Mouse (Mus musculus) forebrain, embryonic 11.5 days (tissue): ENCODE measurements at regions not wholly inside any gene's neighbourhood (a gene's known extent, or its start where the extent isn't known, plus 50 kb on each side); places are given as distances from the start of the nearest gene placed in this dataset.
A peak's percentile ranks its signal among the peaks of the same experiment; 100 is the strongest.

Source experiments
- ATAC-seq: fragments of 200-750 bp; cut with Nextera tagmentation; replicated peaks from 2 replicates; pipeline ENCODE4 v1.8.0; 2017; ENCODE audit warnings: moderate TSS enrichment; ENCODE audit not compliant: low FRiP score
- DNase-seq: peaks from one replicate; pipeline ENCODE4 v3.0.0-alpha.2; 2017; ENCODE audit warnings: low spot score
- H3K27ac ChIP-seq: fragments of 300-500 bp; sonication (generic); 2 replicates; pipeline ENCODE4 v1.5.1; 2014; ENCODE audit warnings: low read depth, low read length
- H3K27me3 ChIP-seq: fragments of 300-500 bp; sonication (generic); 2 replicates; pipeline ENCODE4 v1.6.1; 2014; ENCODE audit warnings: mild to moderate bottlenecking, low read length, mixed read lengths; ENCODE audit not compliant: control insufficient read depth, insufficient read depth
- H3K36me3 ChIP-seq: fragments of 300-500 bp; sonication (generic); 2 replicates; pipeline ENCODE4 v1.6.1; 2014; ENCODE audit warnings: mild to moderate bottlenecking, low read length, moderate library complexity, mixed read lengths; ENCODE audit not compliant: control insufficient read depth, insufficient read depth
- H3K4me1 ChIP-seq: fragments of 300-500 bp; sonication (generic); replicated peaks from 2 replicates; pipeline ENCODE4 v1.6.1; 2014; ENCODE audit warnings: low read length, mixed read lengths; ENCODE audit not compliant: control insufficient read depth, insufficient read depth
- H3K4me2 ChIP-seq: fragments of 300-500 bp; sonication (generic); 2 replicates; pipeline ENCODE4 v1.6.1; 2014; ENCODE audit warnings: low read depth, mild to moderate bottlenecking, low read length, moderate library complexity, mixed read lengths; ENCODE audit not compliant: severe bottlenecking
- H3K4me3 ChIP-seq: fragments of 300-500 bp; sonication (generic); 2 replicates; pipeline ENCODE4 v1.5.1; 2014; ENCODE audit warnings: low read depth, low read length
- H3K9ac ChIP-seq: fragments of 300-500 bp; sonication (generic); 2 replicates; pipeline ENCODE4 v1.6.1; 2014; ENCODE audit warnings: low read length
- H3K9me3 ChIP-seq: fragments of 300-500 bp; sonication (generic); 2 replicates; pipeline ENCODE4 v1.6.1; 2016; ENCODE audit warnings: low read length, mixed read lengths; ENCODE audit not compliant: control insufficient read depth
- WGBS: fragments of 180-500 bp; shearing (Covaris S2); extraction: QIAGEN DNeasy Blood & Tissue Kit; methylation state at CpG from one replicate; pipeline ENCODE4 v1.1.7; 2014; 5-methylcytosine and 5-hydroxymethylcytosine counted together

GRCm38 (mm10) chr2:48535453-48535852 lies 278.5 kb upstream of the Acvr2a start:
- H3K9me3 ChIP-seq: no peaks in the 10 kb centered on the region

GRCm38 (mm10) chr2:48536930-48537329 lies 277.0 kb upstream of the Acvr2a start:
- Histone ChIP-seq H3K4me2 (no peak overlapping the region), H3K27ac (no peak overlapping the region), H3K9ac (no peak overlapping the region), H3K9me3 (no peaks in the 10 kb centered on the region), H3K4me1 (peaks cover 3% of the 10 kb centered on the region; the same call in 1 of the 2 replicates), H3K36me3 (no peaks in the 10 kb centered on the region), H3K27me3 (no peaks in the 10 kb centered on the region), H3K4me3 (no peak overlapping the region)
- ATAC-seq (no peak), DNase-seq (no peak)
- WGBS: 77% methylated on average over 4 of the region's 4 CpGs

More at GRCm38 (mm10) chr2:48535453-48535852, 278.5 kb upstream of the Acvr2a start:
- WGBS: 81% methylated on average over 2 of the region's 2 CpGs
- Histone ChIP-seq H3K27ac (no peak overlapping the region), H3K36me3 (no peaks in the 10 kb centered on the region), H3K27me3 (no peaks in the 10 kb centered on the region), H3K9ac (no peak overlapping the region), H3K4me1 (peaks cover 3% of the 10 kb centered on the region; the same call in 1 of the 2 replicates), H3K4me3 (no peak overlapping the region), H3K4me2 (no peak overlapping the region)
- no peak for ATAC-seq
- no peak for DNase-seq

GRCm38 (mm10) chr2:48538668-48539341 lies 275.1 kb upstream of the Acvr2a start:
- no peaks in the 10 kb centered on the region for H3K36me3 ChIP-seq
- 0 out of 2 replicates have a peak overlapping the region, but pooled peaks have one; percentile 2 for H3K4me3 ChIP-seq
- H3K4me2 ChIP-seq: peak overlapping the region; percentile 39; the same call in 1 of the 2 replicates
- H3K9me3 ChIP-seq: no peaks in the 10 kb centered on the region
- no peaks in the 10 kb centered on the region for H3K27me3 ChIP-seq
- ATAC-seq (peak; percentile 96), DNase-seq (peak; percentile 61)
- peak overlapping the region; percentile 69; the same call in 1 of the 2 replicates for H3K27ac ChIP-seq
- WGBS: 15% methylated on average over 13 of the region's 13 CpGs
- H3K4me1 ChIP-seq: peaks cover 3% of the 10 kb centered on the region; the same call in 1 of the 2 replicates
- H3K9ac ChIP-seq: no peak overlapping the region

GRCm38 (mm10) chr2:48539465-48540055 lies 274.3 kb upstream of the Acvr2a start:
- no peaks in the 10 kb centered on the region for H3K36me3 ChIP-seq
- H3K27me3 ChIP-seq: no peaks in the 10 kb centered on the region
- ATAC-seq (no peak; the same call in 1 of the 2 replicates), DNase-seq (no peak)
- H3K4me3 ChIP-seq: no peak overlapping the region
- no peaks in the 10 kb centered on the region for H3K9me3 ChIP-seq
- peak overlapping the region; percentile 69; the same call in 1 of the 2 replicates for H3K27ac ChIP-seq
- WGBS: 60% methylated on average over 4 of the region's 4 CpGs
- H3K9ac ChIP-seq: no peak overlapping the region
- H3K4me2 ChIP-seq: no peak overlapping the region
- peaks cover 3% of the 10 kb centered on the region; the same call in 1 of the 2 replicates for H3K4me1 ChIP-seq

GRCm38 (mm10) chr2:48544377-48544776 lies 269.5 kb upstream of the Acvr2a start:
- H3K36me3 ChIP-seq: no peaks in the 10 kb centered on the region
- no peak for DNase-seq
- H3K27me3 ChIP-seq: no peaks in the 10 kb centered on the region
- H3K4me1 ChIP-seq: no peaks in the 10 kb centered on the region
- H3K9me3 ChIP-seq: no peaks in the 10 kb centered on the region
- H3K4me2 ChIP-seq: no peak overlapping the region
- WGBS: 89% methylated on average over 4 of the region's 4 CpGs
- ATAC-seq: no peak
- H3K27ac ChIP-seq: no peak overlapping the region
- H3K4me3 ChIP-seq: no peak overlapping the region
- H3K9ac ChIP-seq: no peak overlapping the region

GRCm38 (mm10) chr2:48545072-48545471 lies 268.8 kb upstream of the Acvr2a start:
- no peaks in the 10 kb centered on the region for H3K27me3 ChIP-seq
- no peak overlapping the region for H3K9ac ChIP-seq
- H3K4me3 ChIP-seq: no peak overlapping the region
- no peaks in the 10 kb centered on the region for H3K4me1 ChIP-seq
- H3K27ac ChIP-seq: no peak overlapping the region
- no peaks in the 10 kb centered on the region for H3K36me3 ChIP-seq
- ATAC-seq (no peak), DNase-seq (no peak)
- no peak overlapping the region for H3K4me2 ChIP-seq
- WGBS: 79% methylated on average over 4 of the region's 4 CpGs
- no peaks in the 10 kb centered on the region for H3K9me3 ChIP-seq

- H3K4me2 ChIP-seq: no peak overlapping the region
- WGBS: 58% methylated on average over 4 of the region's 4 CpGs
- ATAC-seq (no peak), DNase-seq (no peak)
- no peak overlapping the region for H3K4me3 ChIP-seq
- no peak overlapping the region for H3K27ac ChIP-seq
- no peaks in the 10 kb centered on the region for H3K4me1 ChIP-seq
- H3K9ac ChIP-seq: no peak overlapping the region
- no peaks in the 10 kb centered on the region for H3K27me3 ChIP-seq
- H3K9me3 ChIP-seq: no peaks in the 10 kb centered on the region
- H3K36me3 ChIP-seq: no peaks in the 10 kb centered on the region
Observed at GRCm38 (mm10) chr2:48545679-48546078, 268.2 kb upstream of the Acvr2a start.

GRCm38 (mm10) chr2:48546194-48546593 lies 267.7 kb upstream of the Acvr2a start:
- Histone ChIP-seq H3K4me1 (no peaks in the 10 kb centered on the region), H3K27me3 (no peaks in the 10 kb centered on the region), H3K27ac (no peak overlapping the region), H3K4me3 (no peak overlapping the region), H3K9ac (no peak overlapping the region), H3K9me3 (no peaks in the 10 kb centered on the region), H3K36me3 (no peaks in the 10 kb centered on the region), H3K4me2 (no peak overlapping the region)
- WGBS: 89% methylated on average over 4 of the region's 4 CpGs
- ATAC-seq (no peak), DNase-seq (no peak)
